Mouse (Mus musculus) heart, postnatal 0 days (tissue): Measurements from ENCODE around the gene Med21. TPM values are rescaled to one million over a fixed set of nuclear protein-coding genes. Genes with fewer than 3 reads are reported as not detected.

Source experiments
- ATAC-seq: fragments of 200-750 bp; cut with Nextera tagmentation; 2 replicates; pipeline ENCODE4 v1.8.0; 2017; ENCODE audit warnings: low read depth, moderate number of reproducible peaks, moderate library complexity; ENCODE audit not compliant: insufficient read depth
- DNase-seq: peaks from one replicate; pipeline ENCODE4 v3.0.0-alpha.2; 2016; ENCODE audit warnings: low spot score
- H3K27ac ChIP-seq: fragments of 300-500 bp; sonication (generic); 2 replicates; pipeline ENCODE4 v1.5.1; 2014; ENCODE audit warnings: low read depth, mild to moderate bottlenecking
- H3K27me3 ChIP-seq: fragments of 300-500 bp; sonication (generic); 2 replicates; pipeline ENCODE4 v1.6.1; 2014; ENCODE audit warnings: low read length, mixed read lengths; ENCODE audit not compliant: control insufficient read depth, insufficient read depth
- H3K36me3 ChIP-seq: fragments of 300-500 bp; sonication (generic); replicated peaks from 2 replicates; pipeline ENCODE4 v1.6.1; 2014; ENCODE audit warnings: low read length, mixed read lengths; ENCODE audit not compliant: control insufficient read depth, insufficient read depth
- H3K4me1 ChIP-seq: fragments of 300-500 bp; sonication (generic); 2 replicates; pipeline ENCODE4 v1.6.1; 2014; ENCODE audit warnings: antibody characterized with exemption; ENCODE audit not compliant: control insufficient read depth, insufficient read depth
- H3K4me2 ChIP-seq: fragments of 300-500 bp; sonication (generic); 2 replicates; pipeline ENCODE4 v1.6.1; 2014; ENCODE audit warnings: low read depth, mild to moderate bottlenecking, low read length, moderate library complexity
- H3K4me3 ChIP-seq: fragments of 300-500 bp; sonication (generic); 2 replicates; pipeline ENCODE4 v1.5.1; 2014; ENCODE audit warnings: low read depth, low read length
- H3K9ac ChIP-seq: fragments of 300-500 bp; sonication (generic); replicated peaks from 2 replicates; pipeline ENCODE4 v1.6.1; 2014; ENCODE audit warnings: low read depth, low read length, mixed read lengths
- H3K9me3 ChIP-seq: fragments of 300-500 bp; sonication (generic); replicated peaks from 2 replicates; pipeline ENCODE4 v1.6.1; 2016; ENCODE audit warnings: low read length; ENCODE audit not compliant: control insufficient read depth
- CTCF ChIP-seq: IDR thresholded peaks from 2 replicates; pipeline ENCODE4 v1.5.1; 2016; ENCODE audit warnings: antibody characterized with exemption, control low read depth, low read depth
- EP300 ChIP-seq: IDR thresholded peaks from 2 replicates; pipeline ENCODE4 v1.6.1; 2016; ENCODE audit warnings: antibody characterized with exemption, low read depth
- WGBS: fragments of 180-500 bp; shearing (Covaris S2); extraction: QIAGEN DNeasy Blood & Tissue Kit; methylation state at CpG from one replicate; pipeline ENCODE4 v1.1.7; 2014; 5-methylcytosine and 5-hydroxymethylcytosine counted together
- polyA plus RNA-seq: library from polyadenylated mRNA; unstranded; fragments of >200 nt; fragmentation: Nextera tagmentation; extraction: Ambion mirVana; gene quantifications from 2 replicates; pipeline ENCODE4 v1.2.1, GENCODE M21; 2015
- total RNA-seq: library from RNA; depleted of rRNA; stranded (reverse); fragments of >200 nt; gene quantifications from 2 replicates; pipeline ENCODE4 v1.2.3, GENCODE M21; 2014; ENCODE audit warnings: low replicate concordance; rRNA removed

Gene Med21
- total RNA-seq (85.9 and 86.8 TPM in 2 replicates), polyA plus RNA-seq (139 and 145 TPM in 2 replicates)

- Histone ChIP-seq H3K27me3 (no peaks in the 10 kb centered on the region), H3K9ac (peak within 1 kb of the TSS; percentile 87), H3K4me1 (peaks cover 10% of the 10 kb centered on the region), H3K27ac (peak within 1 kb of the TSS; percentile 91), H3K9me3 (no peaks in the 10 kb centered on the region), H3K36me3 (no peaks in the 10 kb centered on the region), H3K4me2 (peak within 1 kb of the TSS; percentile 95), H3K4me3 (peak within 1 kb of the TSS; percentile 80)
- DNase-seq (peak; percentile 99), ATAC-seq (peak; percentile 98)
- TF ChIP-seq EP300 (0 out of 2 replicates have a peak, but pooled peaks have one; percentile 31), CTCF (peak; percentile 32; the same call in 1 of the 2 replicates)
- WGBS = under 1% methylated on average over 59 of the region's 60 CpGs
These were observed at the start of gene Med21, which contains the start of gene Tm7sf3 for GRCm38 (mm10) chr6:146642276-146643183. Med21 (plus strand) TSS chr6:146642547. Tm7sf3 (minus strand) TSS chr6:146642824.

GRCm38 (mm10) chr6:146602601-146603000 is 39.7 kb upstream of the Med21 start:
- no peak overlapping the region for H3K9ac ChIP-seq
- DNase-seq (no peak), ATAC-seq (no peak)
- no peaks in the 10 kb centered on the region for H3K4me1 ChIP-seq
- no peak overlapping the region for H3K4me2 ChIP-seq
- H3K27me3 ChIP-seq = no peaks in the 10 kb centered on the region
- no peak overlapping the region for H3K4me3 ChIP-seq
- no peak for TF ChIP-seq EP300
- no peak for TF ChIP-seq CTCF
- no peak overlapping the region for H3K27ac ChIP-seq
- 76% methylated on average over 4 of the region's 4 CpGs for WGBS
- H3K9me3 ChIP-seq = no peaks in the 10 kb centered on the region
- H3K36me3 ChIP-seq = peaks cover 83% of the 10 kb centered on the region

DNA sequence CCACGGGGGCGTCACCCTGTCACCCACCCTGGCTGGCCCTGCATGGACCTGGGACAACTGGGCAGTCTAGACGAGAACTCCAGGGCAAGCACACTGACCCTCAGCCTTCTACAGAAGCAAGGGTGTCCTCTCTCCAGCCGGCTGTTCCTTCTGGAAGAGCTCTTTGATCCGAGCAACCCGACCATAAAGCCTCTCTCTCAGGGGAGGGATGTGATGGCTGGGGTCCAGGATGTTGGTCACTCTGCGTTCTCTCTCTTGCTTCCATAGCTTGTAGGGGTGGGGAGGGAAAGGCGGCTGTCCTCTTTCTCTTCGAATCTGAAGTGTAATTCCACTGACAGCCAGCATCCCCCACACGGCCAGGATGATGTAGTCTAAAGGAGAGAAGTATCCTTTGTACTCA is 38.7 kb upstream of the Med21 start:
- peaks cover 91% of the 10 kb centered on the region for H3K36me3 ChIP-seq
- 77% methylated on average over 10 of the region's 10 CpGs for WGBS
- no peak for TF ChIP-seq EP300
- no peak for TF ChIP-seq CTCF
- no peak overlapping the region for H3K4me3 ChIP-seq
- H3K4me2 ChIP-seq = no peak overlapping the region
- DNase-seq (no peak), ATAC-seq (no peak)
- no peaks in the 10 kb centered on the region for H3K4me1 ChIP-seq
- no peak overlapping the region for H3K9ac ChIP-seq
- no peaks in the 10 kb centered on the region for H3K27me3 ChIP-seq
- H3K27ac ChIP-seq = no peak overlapping the region
- no peaks in the 10 kb centered on the region for H3K9me3 ChIP-seq

GRCm38 (mm10) chr6:146611385-146611784 is 31.0 kb upstream of the Med21 start:
- ATAC-seq = no peak
- H3K27ac ChIP-seq = no peak overlapping the region
- TF ChIP-seq EP300 (no peak), CTCF (no peak)

DNA sequence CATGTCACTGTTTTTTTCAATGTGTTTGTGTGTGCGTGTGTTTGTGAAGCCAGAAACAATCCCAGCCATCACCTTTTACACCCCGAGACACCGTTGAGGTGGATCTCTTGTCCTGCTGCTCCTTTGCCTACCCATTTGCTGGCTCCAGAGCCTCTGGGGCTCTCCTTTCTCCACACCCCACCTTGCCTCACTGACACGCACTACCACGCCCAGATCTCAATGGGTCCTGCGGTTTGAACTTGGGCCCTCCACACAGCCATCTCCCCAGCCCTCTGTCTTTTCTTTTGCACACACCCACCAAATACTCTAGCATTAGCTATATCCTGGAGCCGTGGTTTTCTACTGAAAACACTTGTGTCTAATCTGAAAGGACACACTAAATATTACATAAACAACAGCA is 30.4 kb upstream of the Med21 start:
- H3K4me1 ChIP-seq = no peaks in the 10 kb centered on the region
- no peak overlapping the region for H3K4me2 ChIP-seq
- no peak overlapping the region for H3K27ac ChIP-seq
- WGBS = 93% methylated on average over 7 of the region's 7 CpGs
- H3K4me3 ChIP-seq = no peak overlapping the region
- TF ChIP-seq EP300 (no peak), CTCF (no peak)
- H3K9ac ChIP-seq = no peak overlapping the region
- peaks cover 80% of the 10 kb centered on the region for H3K36me3 ChIP-seq
- no peak for DNase-seq
- ATAC-seq = no peak
- no peaks in the 10 kb centered on the region for H3K27me3 ChIP-seq
- H3K9me3 ChIP-seq = no peaks in the 10 kb centered on the region

More at GRCm38 (mm10) chr6:146611385-146611784, 31.0 kb upstream of the Med21 start:
- no peak for DNase-seq
- no peaks in the 10 kb centered on the region for H3K9me3 ChIP-seq
- no peak overlapping the region for H3K4me2 ChIP-seq
- no peaks in the 10 kb centered on the region for H3K4me1 ChIP-seq
- H3K36me3 ChIP-seq = peaks cover 80% of the 10 kb centered on the region
- H3K27me3 ChIP-seq = no peaks in the 10 kb centered on the region
- WGBS = 91% methylated on average over 6 of the region's 6 CpGs
- H3K4me3 ChIP-seq = no peak overlapping the region
- no peak overlapping the region for H3K9ac ChIP-seq
